Mouse (Mus musculus) layer of hippocampus, postnatal 36 days (tissue): ENCODE data around the gene Bckdha. TPM values are rescaled to one million over a fixed set of nuclear protein-coding genes. Genes with fewer than 3 reads are reported as not detected.

ENCODE experiments used
- DNase-seq, 2 experiments: peaks; one replicate each; pipeline ENCODE4 v3.0.0; 2022
- total RNA-seq, 2 experiments: library from RNA; stranded (reverse); gene quantifications; 2 replicates each; pipeline ENCODE4 v1.2.3; 2021

The Bckdha gene
- total RNA-seq, 2 experiments from 2014 or later, result 36.7 to 38.3 TPM

DNA sequence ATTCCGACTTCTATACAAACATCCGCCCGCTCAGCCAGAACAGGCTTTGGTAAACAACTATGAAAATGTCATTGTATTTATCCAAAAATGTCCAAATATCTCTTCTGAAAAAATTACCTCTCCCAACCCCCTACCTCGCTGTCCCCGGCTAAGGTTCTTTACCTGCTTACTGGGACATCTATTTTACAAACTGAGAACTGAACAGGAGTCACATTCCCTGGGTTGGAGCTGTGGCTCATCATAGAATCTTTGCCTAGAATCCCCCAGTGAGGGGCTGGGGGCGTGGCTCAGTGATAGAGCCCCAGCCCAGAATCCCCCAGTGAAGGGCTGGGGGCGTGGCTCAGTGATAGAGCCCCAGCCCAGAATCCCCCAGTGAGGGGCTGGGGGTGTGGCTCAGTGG is 47.3 kb downstream of the Bckdha start:
- no peak for DNase-seq

DNA sequence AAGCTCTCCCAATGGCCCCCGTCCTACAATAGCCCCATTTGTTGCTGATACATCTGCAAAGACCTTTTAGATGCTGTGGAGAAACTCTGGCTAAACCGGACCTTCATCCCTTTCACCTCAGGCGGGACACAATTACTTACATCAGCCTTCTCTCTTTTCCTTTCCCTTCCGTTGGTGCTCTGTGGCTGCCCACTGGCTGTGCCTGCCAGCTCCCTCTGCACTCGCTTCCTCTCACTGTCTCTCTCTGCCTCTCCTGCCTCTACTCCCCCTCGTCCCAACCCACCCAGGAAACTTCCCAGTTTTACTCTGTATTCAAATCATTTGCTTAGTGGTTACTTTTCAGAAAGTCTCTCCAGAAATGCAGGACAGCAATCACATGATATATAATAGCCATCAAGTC is 48.7 kb downstream of the Bckdha start:
- no peak for DNase-seq

DNA sequence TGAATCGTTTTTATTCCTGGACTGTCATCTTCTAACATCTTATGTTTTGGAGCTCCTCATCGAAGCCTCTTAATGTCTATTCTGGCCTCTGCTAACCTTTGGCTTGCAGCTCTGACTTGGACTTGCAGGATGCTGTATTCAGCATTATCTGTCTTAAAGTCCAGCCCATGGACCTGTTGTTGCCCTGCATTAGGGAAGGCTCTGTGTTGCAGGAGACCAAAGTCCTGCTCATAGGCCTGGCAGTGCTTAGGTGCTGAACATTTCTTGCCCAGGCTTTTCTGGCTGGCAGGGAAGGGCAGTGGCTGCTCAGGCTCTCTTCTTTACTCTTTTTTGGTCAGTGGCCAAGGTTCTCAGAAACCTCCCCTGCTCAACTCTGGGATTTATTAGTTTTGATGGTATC is 51.6 kb downstream of the Bckdha start:
- DNase-seq, result no peak

DNA sequence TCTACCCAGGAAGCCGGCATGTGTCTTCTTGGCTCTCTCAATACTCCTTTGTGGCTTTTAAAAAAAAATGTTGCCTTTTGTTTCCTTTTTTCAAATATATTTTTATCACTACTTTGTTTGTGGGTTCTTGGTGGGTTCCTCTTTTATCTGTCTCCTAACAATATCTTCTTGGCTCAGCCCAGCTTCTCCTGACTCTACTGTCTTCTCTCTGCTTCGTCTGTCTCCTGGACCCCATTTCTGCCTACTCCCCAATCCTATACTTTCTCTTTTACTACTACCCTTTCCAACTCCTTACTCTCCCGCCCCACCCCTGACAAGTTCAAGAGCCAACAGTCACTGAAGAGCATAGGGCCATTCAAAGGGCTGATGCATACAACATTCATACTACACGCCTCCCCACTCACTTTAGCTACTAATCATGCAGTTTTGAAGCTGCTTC is 52.1 kb downstream of the Bckdha start:
- DNase-seq, result no peak

DNA sequence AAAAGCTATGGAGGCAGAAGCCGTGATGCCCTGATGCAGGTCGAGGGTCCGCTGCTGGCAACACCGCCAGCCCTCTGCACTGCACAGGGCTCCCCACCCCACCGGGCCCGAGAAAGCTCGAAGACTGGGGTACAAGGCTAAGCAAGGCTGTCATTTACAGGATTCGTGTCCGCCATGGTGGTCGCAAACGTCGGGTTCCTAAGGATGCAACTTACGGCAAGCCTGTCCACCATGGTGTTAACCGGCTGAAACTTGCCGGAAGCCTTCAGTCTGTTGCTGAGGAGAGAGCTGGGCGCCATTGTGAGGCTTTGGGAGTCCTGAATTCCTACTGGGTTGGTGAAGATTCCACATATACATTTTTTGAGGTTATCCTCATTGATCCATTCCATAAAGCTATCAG is 57.4 kb downstream of the Bckdha start:
- DNase-seq, result no peak

DNA sequence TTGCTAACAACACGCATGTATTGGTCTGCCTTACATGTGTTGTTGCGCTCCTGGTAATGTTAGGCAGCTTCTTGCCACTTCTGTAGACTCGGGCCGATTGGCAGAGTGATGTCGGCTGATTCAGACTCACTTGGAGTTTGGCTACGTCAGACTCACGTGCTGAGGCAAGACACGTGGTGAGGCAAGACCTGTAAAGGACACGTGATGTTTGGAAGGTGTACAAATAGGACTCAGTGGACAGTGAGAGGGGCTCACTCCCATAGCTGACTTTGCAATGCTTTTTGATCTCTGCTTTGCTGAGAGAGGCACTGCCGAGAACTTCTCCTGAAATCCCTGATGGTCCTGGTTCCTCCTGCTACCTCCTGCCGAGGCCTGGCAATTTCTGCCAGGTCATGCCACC is 58.1 kb downstream of the Bckdha start:
- no peak for DNase-seq

DNA sequence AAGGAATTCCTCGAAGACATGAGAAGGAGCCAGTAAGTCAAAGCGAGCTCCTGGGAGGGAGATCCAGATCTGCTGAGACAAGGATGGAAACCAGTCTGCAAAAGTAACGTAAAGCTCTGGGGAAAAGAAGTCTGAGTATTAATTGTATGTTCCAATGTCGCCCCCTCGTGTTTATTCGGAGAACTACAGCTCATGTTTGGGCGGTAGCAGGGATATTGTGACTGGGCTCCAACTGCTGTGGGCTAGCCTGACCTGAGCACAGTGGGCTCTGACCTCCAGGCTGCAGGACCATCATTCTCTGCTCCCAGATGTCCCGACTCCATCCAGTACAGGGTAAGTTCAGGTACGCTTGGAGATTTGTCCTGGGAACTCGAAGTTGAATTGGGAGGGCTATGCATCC is 59.1 kb downstream of the Bckdha start:
- DNase-seq, result peak; percentile 55 to 61

DNA sequence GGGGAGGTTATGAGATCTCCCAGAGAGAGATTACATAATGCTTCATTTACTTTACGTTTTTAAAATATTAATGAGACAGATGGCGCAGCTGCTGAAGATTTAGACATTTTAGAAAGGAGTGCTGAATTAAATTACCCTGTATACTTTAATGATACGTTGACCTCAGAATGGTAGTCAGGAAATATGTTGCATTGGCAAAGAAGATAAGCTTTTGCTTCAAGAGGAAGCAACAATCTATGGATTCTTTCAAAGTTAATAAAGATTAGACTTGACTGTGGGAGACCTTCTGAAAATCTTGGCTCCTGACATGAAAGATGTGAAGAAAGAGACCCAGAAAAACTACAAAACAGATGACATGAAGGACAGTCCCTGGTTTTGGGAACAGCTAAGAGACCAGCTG is 64.9 kb downstream of the Bckdha start:
- no peak for DNase-seq

DNA sequence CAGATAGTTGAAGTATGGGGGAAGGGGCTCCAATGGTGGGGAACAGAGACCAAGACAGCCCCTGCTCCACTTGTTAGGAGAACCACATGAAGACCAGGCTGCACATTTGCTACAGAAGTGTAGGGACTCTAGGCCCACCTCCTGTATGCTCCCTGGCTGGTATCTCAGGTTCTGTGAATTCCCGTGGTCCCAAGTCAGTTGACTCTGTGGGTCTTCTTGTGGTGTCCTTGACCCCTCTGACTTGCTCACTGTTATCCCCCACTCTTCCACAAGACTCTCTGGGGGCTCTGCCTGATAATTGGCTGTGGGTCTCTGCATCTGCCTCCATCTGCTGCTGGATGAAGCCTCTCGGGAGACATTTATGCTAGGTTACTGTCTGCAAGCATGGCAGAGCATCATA is 67.6 kb downstream of the Bckdha start:
- no peak for DNase-seq

DNA sequence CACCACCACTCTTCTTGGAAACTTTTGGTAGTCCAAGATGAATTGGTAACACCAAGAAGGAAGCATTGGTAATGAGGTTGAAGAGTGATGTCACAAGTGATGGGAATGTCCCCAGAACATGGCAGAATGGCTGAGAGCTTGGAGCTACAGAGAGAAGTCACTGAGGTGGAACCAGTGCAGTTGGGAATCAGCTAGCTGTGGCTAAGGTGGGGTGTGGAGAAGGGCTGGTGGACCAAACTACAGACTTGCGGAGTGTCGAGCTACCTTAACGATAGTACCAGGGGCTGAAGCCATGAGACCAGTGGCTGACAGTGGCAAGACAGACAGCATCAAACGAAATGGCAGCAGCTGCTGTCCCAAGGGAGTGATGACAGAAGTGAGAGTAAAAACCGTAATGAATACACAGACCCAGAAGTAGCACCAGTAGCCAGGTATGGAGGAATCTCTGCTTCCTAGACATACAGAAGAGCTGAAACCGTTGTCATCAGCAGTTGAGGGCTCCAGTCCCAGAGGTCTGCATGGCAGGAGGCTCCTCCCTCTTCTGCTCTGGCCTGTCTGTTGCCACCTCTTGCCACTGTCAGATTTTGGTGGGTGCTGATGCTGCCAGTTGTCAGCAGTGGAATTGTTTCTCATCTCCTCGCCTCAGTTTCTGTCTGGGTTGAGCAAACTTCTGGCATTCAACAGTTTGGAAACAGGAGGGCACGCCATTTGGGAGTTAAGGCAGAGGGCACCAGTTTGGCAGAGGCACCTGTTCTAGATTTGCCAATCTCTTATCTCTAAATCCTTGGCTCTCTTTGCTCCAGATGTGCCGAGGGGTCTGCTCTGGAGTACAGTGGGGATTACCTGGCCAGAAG is 73.2 kb downstream of the Bckdha start:
- DNase-seq, result no peak

DNA sequence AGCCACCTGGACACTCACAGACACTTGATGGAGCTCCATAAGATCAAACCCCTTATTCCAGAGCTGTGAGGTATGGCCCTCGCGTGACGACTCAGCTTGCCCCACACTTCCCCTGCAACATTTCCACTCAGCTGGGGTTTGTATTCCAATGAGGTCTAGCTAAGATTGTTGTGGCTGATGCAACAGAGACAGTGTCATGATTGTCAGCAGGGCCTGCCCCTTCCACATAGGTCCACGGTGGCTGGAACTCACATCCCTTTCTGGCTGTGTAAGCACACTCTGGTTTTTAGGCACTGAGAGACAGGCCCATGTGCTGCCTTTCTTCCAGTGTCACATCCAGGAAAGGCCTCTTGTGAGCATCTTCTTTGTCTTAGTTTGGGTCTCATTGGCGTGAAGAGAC is 74.1 kb downstream of the Bckdha start:
- DNase-seq, result no peak

DNA sequence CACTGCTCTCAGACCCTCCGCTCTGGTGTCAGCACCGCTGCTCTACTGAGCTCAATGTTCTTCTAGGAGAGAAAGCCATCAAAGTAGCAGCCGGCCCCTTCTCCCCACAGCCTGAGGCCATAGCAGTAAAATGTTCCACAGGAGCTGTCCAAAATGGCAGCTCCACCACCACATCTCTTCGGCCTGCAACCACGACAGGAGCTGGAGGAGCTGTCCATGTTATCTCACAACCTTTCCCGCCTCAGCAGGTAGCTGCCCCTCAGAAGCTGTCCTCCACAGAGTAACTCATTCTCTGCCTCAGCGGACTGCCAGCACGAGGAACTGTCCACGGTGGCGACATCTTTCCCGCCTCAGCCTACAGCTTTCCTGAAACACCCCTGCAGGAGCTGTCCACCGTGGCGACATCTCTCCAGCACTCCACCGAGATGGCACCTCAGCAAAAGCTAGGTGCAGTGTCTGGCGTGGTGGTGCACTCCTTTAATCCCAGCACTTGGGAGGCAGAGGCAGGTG is 76.4 kb downstream of the Bckdha start:
- no peak for DNase-seq

Other genes starting within 250 kb of the Bckdha start
- not detected for gene Cxcl17, start 246.1 kb downstream of the Bckdha start, total RNA-seq
- 1 to 10 TPM; 2.8 to 3.0 TPM for gene Ceacam1, start 181.4 kb downstream of the Bckdha start, total RNA-seq
- gene Ceacam2, start 119.1 kb downstream of the Bckdha start, total RNA-seq, result under 1 TPM; 0.20 to 0.52 TPM
- gene Erich4, start 43.1 kb downstream of the Bckdha start, total RNA-seq, result under 1 TPM in 1 of 2 experiments, not detected in 1; 0.40 TPM
- 10 to 100 TPM; 50.1 to 51.4 TPM for gene Dmac2, start 39.6 kb downstream of the Bckdha start, total RNA-seq
- 1 to 10 TPM; 1.6 to 1.8 TPM for gene B3gnt8, start 32.3 kb downstream of the Bckdha start, total RNA-seq
- 10 to 100 TPM; 28.6 to 28.7 TPM for gene Exosc5, start 183 bp upstream of the Bckdha start, total RNA-seq
- 10 to 100 TPM; 13.8 to 14.9 TPM for gene Tmem91, start 16.2 kb upstream of the Bckdha start, total RNA-seq
- 10 to 100 TPM; 23.9 to 24.4 TPM for gene B9d2, start 21.8 kb upstream of the Bckdha start, total RNA-seq
- 1 to 10 TPM; 6.0 to 8.0 TPM for gene Tgfb1, start 28.0 kb upstream of the Bckdha start, total RNA-seq
- gene Ccdc97, start 60.1 kb upstream of the Bckdha start, total RNA-seq, result 10 to 100 TPM; 57.4 to 64.6 TPM
- gene Hnrnpul1, start 95.8 kb upstream of the Bckdha start, total RNA-seq, result 100 to 1,000 TPM; 100 to 108 TPM
- 10 to 100 TPM; 39.8 to 42.1 TPM for gene Axl, start 129.7 kb upstream of the Bckdha start, total RNA-seq
- 1 to 10 TPM; 1.8 to 2.3 TPM for gene Cyp2s1, start 157.9 kb upstream of the Bckdha start, total RNA-seq
- gene Cyp2b10, start 238.6 kb upstream of the Bckdha start, total RNA-seq, result under 1 TPM; 0.17 to 0.33 TPM